Mouse (Mus musculus): ENCODE results near the gene Pitpnc1. TPM values are rescaled to one million over a fixed set of nuclear protein-coding genes. Genes with fewer than 3 reads are reported as not detected.
"Not testable (repeated sequence)": the region's sequence is repeated elsewhere in the genome, so short reads cannot be mapped to it uniquely, and the experiment has no call there.

Gene Pitpnc1
- total and polyA plus RNA-seq, 2 experiments from 2014 or later, result 27.9 to 29.2 TPM

DNA sequence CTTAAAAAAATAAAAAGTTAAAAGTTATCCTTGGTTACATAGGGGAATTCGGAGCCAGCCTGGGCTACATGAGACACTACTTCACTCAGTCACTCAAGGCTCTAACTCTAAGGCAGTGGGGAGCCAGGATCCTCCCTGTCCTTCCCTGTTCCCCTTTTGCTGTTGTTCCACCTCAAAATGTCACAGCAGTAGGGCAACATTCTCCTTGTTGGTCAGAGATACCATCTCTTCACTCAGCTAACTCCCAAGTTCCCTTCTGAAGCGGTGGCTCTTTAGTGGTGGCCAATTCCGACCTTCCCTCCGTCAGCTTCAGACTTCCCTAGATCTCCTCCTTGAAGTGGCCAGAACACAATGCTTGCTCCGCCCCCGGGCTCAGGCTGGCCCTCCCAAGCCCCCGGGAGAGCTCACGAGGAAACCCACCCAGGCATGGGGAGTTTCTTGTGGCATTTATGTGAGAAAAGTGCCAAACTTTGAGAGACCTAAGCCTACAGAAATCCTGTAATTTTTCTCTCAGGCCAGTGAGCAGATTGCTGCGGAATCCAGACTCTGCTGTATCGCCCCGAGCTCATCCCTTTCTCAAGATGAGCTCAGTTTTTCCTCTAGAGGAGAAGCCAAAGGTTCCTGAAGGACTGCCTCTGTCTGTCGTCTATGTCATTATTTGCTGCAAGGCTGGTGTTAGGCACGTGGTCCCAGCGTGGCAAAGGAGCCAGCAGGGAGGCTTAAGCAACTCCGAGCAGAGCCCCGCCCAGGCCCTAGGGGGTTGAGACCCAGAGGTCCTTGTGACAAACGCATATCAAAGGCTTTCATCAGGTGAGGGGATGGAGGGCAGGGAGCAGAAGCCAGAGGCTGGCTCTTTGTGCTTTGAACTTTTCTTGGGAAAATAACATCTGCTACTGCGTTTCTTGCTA lies 40.1 kb upstream of the Pitpnc1 start:
- TF ChIP-seq EP300 (IDR thresholded peaks at IDR 0.05; ENCODE audit: low read depth) (no peak), CTCF (IDR thresholded peaks at IDR 0.05; ENCODE audit: low read depth) (no peak)
- WGBS, result 5% methylated on average over 18 of the region's 18 CpGs
- H3K9me3 ChIP-seq (replicated peaks; ENCODE audit: control insufficient read depth, low read length), result no peaks in the 10 kb centered on the region
- H3K4me2 ChIP-seq (ENCODE audit: low read depth, low read length), result peak overlapping the region; percentile 31
- 0 out of 2 replicates have a peak overlapping the region, but pooled peaks have one; percentile 3 for H3K4me3 ChIP-seq (ENCODE audit: low read depth, low read length)
- H3K9ac ChIP-seq (replicated peaks; ENCODE audit: low read depth, low read length), result no peak overlapping the region
- no peak overlapping the region for H3K27ac ChIP-seq (ENCODE audit: low read depth)
- ATAC-seq (ENCODE audit: insufficient read depth, low read depth) (no peak), DNase-seq (ENCODE audit: low spot score) (peak; percentile 41)
- no peaks in the 10 kb centered on the region for H3K27me3 ChIP-seq (ENCODE audit: control insufficient read depth, insufficient read depth, low read length)
- peaks cover 9% of the 10 kb centered on the region; the same call in 1 of the 2 replicates for H3K4me1 ChIP-seq (ENCODE audit: control insufficient read depth, insufficient read depth)
- no peaks in the 10 kb centered on the region for H3K36me3 ChIP-seq (replicated peaks; ENCODE audit: control insufficient read depth, insufficient read depth, low read length)

DNA sequence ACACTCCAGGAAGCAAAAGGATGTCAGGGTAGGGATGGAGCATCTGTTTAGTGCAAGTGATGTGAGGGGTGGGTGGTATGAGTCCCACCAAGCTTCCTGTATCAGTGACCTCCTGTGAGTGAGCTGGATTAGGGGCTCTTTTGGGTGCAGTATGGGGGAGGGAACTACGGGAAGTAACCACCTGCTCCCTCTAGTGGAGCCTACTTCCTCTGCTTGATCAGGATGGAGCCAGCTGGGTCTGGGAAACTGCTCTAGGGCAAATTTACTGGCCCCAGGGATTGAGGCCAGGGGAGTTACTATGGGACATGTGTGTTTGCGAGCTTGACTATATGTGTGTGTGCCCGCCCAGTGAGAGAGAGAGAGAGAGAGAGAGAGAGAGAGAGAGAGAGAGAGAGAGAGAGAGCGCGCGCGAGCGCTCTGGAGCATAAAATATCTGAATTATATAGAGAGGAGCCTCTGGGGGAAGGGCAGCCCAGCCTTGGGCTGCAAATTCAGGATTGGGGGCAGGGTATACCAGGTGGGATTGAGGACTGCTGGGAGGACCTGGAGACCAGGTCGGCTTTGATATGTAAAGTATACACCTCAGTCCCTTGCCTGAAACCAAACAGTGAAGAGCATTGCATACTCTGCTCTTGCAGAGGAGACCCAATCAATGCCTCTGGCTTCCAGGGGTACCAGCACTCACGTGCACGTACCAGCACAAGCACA lies 39.3 kb upstream of the Pitpnc1 start:
- H3K27me3 ChIP-seq (ENCODE audit: control insufficient read depth, insufficient read depth, low read length), result no peaks in the 10 kb centered on the region
- TF ChIP-seq CTCF (IDR thresholded peaks at IDR 0.05; ENCODE audit: low read depth) (peak; percentile 41), EP300 (IDR thresholded peaks at IDR 0.05; ENCODE audit: low read depth) (no peak)
- no peaks in the 10 kb centered on the region for H3K9me3 ChIP-seq (replicated peaks; ENCODE audit: control insufficient read depth, low read length)
- 14% methylated on average over 11 of the region's 11 CpGs for WGBS
- no peaks in the 10 kb centered on the region for H3K36me3 ChIP-seq (replicated peaks; ENCODE audit: control insufficient read depth, insufficient read depth, low read length)
- no peak overlapping the region for H3K4me3 ChIP-seq (ENCODE audit: low read depth, low read length)
- H3K4me1 ChIP-seq (ENCODE audit: control insufficient read depth, insufficient read depth), result peaks cover 9% of the 10 kb centered on the region; the same call in 1 of the 2 replicates
- ATAC-seq (ENCODE audit: insufficient read depth, low read depth) (no peak), DNase-seq (ENCODE audit: low spot score) (peak; percentile 46)
- H3K27ac ChIP-seq (ENCODE audit: low read depth), result no peak overlapping the region
- peak overlapping the region; percentile 8; the same call in 1 of the 2 replicates for H3K4me2 ChIP-seq (ENCODE audit: low read depth, low read length)
- no peak overlapping the region for H3K9ac ChIP-seq (replicated peaks; ENCODE audit: low read depth, low read length)

DNA sequence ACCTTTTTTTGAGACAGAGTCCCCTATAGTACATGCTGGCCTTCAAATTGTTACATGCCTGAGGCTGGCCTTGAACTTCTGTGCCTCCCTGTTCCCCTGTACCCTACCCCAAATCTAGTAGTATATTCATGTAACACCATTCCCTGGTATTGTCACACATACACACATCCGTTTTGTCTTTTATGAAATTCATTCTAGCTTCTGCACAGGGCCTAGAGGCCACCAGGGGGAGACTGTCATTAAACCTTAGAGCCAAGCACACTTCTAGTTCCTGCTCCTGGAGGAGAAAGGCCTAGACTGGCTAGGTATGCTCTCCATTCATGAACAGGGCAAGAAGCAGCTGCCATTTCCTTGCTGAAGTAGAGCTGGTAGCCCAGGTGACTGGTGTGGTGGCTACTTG lies 35.8 kb upstream of the Pitpnc1 start:
- H3K4me3 ChIP-seq (ENCODE audit: low read depth, low read length), result no peak overlapping the region
- peak; percentile 52 for TF ChIP-seq CTCF (IDR thresholded peaks at IDR 0.05; ENCODE audit: low read depth)
- TF ChIP-seq EP300 (IDR thresholded peaks at IDR 0.05; ENCODE audit: low read depth), result no peak

GRCm38 (mm10) chr11:107504364-107504763 lies 33.9 kb upstream of the Pitpnc1 start:
- DNase-seq (ENCODE audit: low spot score); H3K36me3 ChIP-seq (replicated peaks; ENCODE audit: control insufficient read depth, insufficient read depth, low read length): not testable (repeated sequence)

More for the DNA sequence above, 35.8 kb upstream of the Pitpnc1 start:
- 46% methylated on average over 1 of the region's 1 CpGs for whole genome bisulfite sequencing
- Histone ChIP-seq H3K27ac (ENCODE audit: low read depth) (no peak overlapping the region), H3K9ac (replicated peaks; ENCODE audit: low read depth, low read length) (no peak overlapping the region), H3K9me3 (replicated peaks; ENCODE audit: control insufficient read depth, low read length) (no peaks in the 10 kb centered on the region), H3K27me3 (ENCODE audit: control insufficient read depth, insufficient read depth, low read length) (no peaks in the 10 kb centered on the region), H3K36me3 (replicated peaks; ENCODE audit: control insufficient read depth, insufficient read depth, low read length) (no peaks in the 10 kb centered on the region), H3K4me2 (ENCODE audit: low read depth, low read length) (no peak overlapping the region), H3K4me1 (ENCODE audit: control insufficient read depth, insufficient read depth) (0 out of 2 replicates have a peak, but pooled peaks cover 7% of the 10 kb centered on the region)
- no peak for ATAC-seq (ENCODE audit: insufficient read depth, low read depth)
- no peak for DNase-seq (ENCODE audit: low spot score)

DNA sequence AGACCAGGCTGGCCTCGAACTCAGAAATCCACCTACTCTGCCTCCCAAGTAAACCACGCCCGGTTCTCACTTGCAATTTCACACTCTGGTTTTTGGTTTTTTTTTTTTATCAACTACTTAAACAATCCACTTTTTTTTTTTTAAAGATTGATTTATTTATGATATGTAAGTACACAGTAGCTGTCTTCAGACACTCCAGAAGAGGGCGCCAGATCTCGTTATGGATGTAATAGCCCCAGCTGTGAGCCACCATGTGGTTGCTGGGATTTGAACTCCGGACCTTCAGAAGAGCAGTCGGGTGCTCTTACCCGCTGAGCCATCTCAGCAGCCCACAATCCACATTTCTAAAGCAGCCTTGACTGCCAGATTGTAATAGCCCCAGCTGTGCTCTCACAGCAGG lies 32.3 kb upstream of the Pitpnc1 start:
- ATAC-seq (ENCODE audit: insufficient read depth, low read depth) (no peak), DNase-seq (ENCODE audit: low spot score) (no peak)
- no peak overlapping the region for H3K4me3 ChIP-seq (ENCODE audit: low read depth, low read length)
- H3K27me3 ChIP-seq (ENCODE audit: control insufficient read depth, insufficient read depth, low read length), result no peaks in the 10 kb centered on the region
- 86% methylated on average over 8 of the region's 8 CpGs for WGBS
- H3K27ac ChIP-seq (ENCODE audit: low read depth), result no peak overlapping the region
- no peaks in the 10 kb centered on the region for H3K4me1 ChIP-seq (ENCODE audit: control insufficient read depth, insufficient read depth)
- H3K36me3 ChIP-seq (replicated peaks; ENCODE audit: control insufficient read depth, insufficient read depth, low read length), result peaks cover 18% of the 10 kb centered on the region
- no peak for TF ChIP-seq CTCF (IDR thresholded peaks at IDR 0.05; ENCODE audit: low read depth)
- TF ChIP-seq EP300 (IDR thresholded peaks at IDR 0.05; ENCODE audit: low read depth), result no peak
- no peak overlapping the region for H3K4me2 ChIP-seq (ENCODE audit: low read depth, low read length)
- H3K9ac ChIP-seq (replicated peaks; ENCODE audit: low read depth, low read length), result no peak overlapping the region
- no peaks in the 10 kb centered on the region for H3K9me3 ChIP-seq (replicated peaks; ENCODE audit: control insufficient read depth, low read length)

More at GRCm38 (mm10) chr11:107504364-107504763, 33.9 kb upstream of the Pitpnc1 start:
- ATAC-seq (ENCODE audit: insufficient read depth, low read depth); H3K4me1 ChIP-seq (ENCODE audit: control insufficient read depth, insufficient read depth); H3K9ac ChIP-seq (replicated peaks; ENCODE audit: low read depth, low read length); H3K4me2 ChIP-seq (ENCODE audit: low read depth, low read length); H3K4me3 ChIP-seq (ENCODE audit: low read depth, low read length); H3K27ac ChIP-seq (ENCODE audit: low read depth); H3K9me3 ChIP-seq (replicated peaks; ENCODE audit: control insufficient read depth, low read length); H3K27me3 ChIP-seq (ENCODE audit: control insufficient read depth, insufficient read depth, low read length): not testable (repeated sequence)
- 91% methylated on average over 3 of the region's 4 CpGs for WGBS
